Mouse (Mus musculus) forebrain, embryonic 16.5 days (tissue): ENCODE measurements around the gene Afap1. TPM values are rescaled to one million over a fixed set of nuclear protein-coding genes. Genes with fewer than 3 reads are reported as not detected.

Experiments used
- ATAC-seq: fragments of 200-750 bp; cut with Nextera tagmentation; 2 replicates; pipeline ENCODE4 v1.8.0; 2017; ENCODE audit warnings: mild to moderate bottlenecking, moderate library complexity
- H3K27ac ChIP-seq: fragments of 300-500 bp; sonication (generic); 2 replicates; pipeline ENCODE4 v1.5.1; 2014; ENCODE audit warnings: low read length, control low read depth
- H3K27me3 ChIP-seq: fragments of 300-500 bp; sonication (generic); replicated peaks from 2 replicates; pipeline ENCODE4 v1.6.1; 2014; ENCODE audit warnings: low read length; ENCODE audit not compliant: control insufficient read depth, insufficient read depth
- H3K36me3 ChIP-seq: fragments of 300-500 bp; sonication (generic); 2 replicates; pipeline ENCODE4 v1.6.1; 2014; ENCODE audit not compliant: control insufficient read depth, insufficient read depth
- H3K4me1 ChIP-seq: fragments of 300-500 bp; sonication (generic); replicated peaks from 2 replicates; pipeline ENCODE4 v1.6.1; 2014; ENCODE audit warnings: low read length; ENCODE audit not compliant: control insufficient read depth, insufficient read depth
- H3K4me2 ChIP-seq: fragments of 300-500 bp; sonication (generic); 2 replicates; pipeline ENCODE4 v1.6.1; 2014; ENCODE audit warnings: mild to moderate bottlenecking, low read length, control low read depth
- H3K4me3 ChIP-seq: fragments of 300-500 bp; sonication (generic); replicated peaks from 2 replicates; pipeline ENCODE4 v1.5.1; 2014; ENCODE audit warnings: mild to moderate bottlenecking, low read length, control low read depth
- H3K9ac ChIP-seq: fragments of 300-500 bp; sonication (generic); replicated peaks from 2 replicates; pipeline ENCODE4 v1.6.1; 2014; ENCODE audit warnings: low read depth, low read length, control low read depth
- H3K9me3 ChIP-seq: fragments of 300-500 bp; sonication (generic); 2 replicates; pipeline ENCODE4 v1.6.1; 2016; ENCODE audit warnings: low read length; ENCODE audit not compliant: control insufficient read depth
- WGBS: fragments of 180-500 bp; shearing (Covaris S2); extraction: QIAGEN DNeasy Blood & Tissue Kit; methylation state at CpG from one replicate; pipeline ENCODE4 v1.1.7; 2014; 5-methylcytosine and 5-hydroxymethylcytosine counted together
- polyA plus RNA-seq: library from polyadenylated mRNA; unstranded; fragments of >200 nt; fragmentation: Nextera tagmentation; extraction: Ambion mirVana; gene quantifications from 2 replicates; pipeline ENCODE4 v1.2.1, GENCODE M21; 2015

Gene Afap1
- polyA plus RNA-seq, 1 experiment from 2014 or later, result 64.7 TPM

- no peak for ATAC-seq
- Histone ChIP-seq H3K27ac (no peak overlapping the region), H3K4me1 (peaks cover 23% of the 10 kb centered on the region), H3K36me3 (peaks cover 4% of the 10 kb centered on the region; the same call in 1 of the 2 replicates), H3K9ac (no peak overlapping the region), H3K9me3 (no peaks in the 10 kb centered on the region), H3K4me2 (no peak overlapping the region), H3K4me3 (no peak overlapping the region), H3K27me3 (no peaks in the 10 kb centered on the region)
- WGBS, result 53% methylated on average over 10 of the region's 10 CpGs
These were observed 45.4 kb downstream of the Afap1 start for GRCm38 (mm10) chr5:35938249-35939223.

DNA sequence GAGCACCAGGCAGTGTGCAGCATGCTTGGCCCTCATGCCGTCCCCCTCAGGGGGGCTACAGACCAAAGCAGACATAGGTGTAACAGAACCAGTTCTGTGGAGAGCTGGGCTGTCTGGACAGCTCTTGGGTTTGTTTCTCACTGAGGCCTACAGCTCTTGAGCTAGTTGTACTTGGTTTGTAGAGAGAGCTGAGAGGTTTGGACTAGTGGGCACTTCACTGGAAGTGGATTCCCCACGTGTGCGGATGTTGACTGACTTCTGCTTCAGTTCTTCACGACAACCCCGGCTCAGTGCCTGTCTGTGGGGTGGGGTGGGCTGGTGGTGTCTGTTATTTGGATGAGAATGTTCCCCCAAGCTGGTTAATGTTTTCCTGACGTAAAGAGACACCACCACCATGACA, 46.8 kb downstream of the Afap1 start:
- Histone ChIP-seq H3K9ac (no peak overlapping the region), H3K4me2 (no peak overlapping the region), H3K36me3 (peaks cover 4% of the 10 kb centered on the region; the same call in 1 of the 2 replicates), H3K9me3 (no peaks in the 10 kb centered on the region), H3K4me1 (peaks cover 21% of the 10 kb centered on the region), H3K4me3 (no peak overlapping the region), H3K27me3 (no peaks in the 10 kb centered on the region), H3K27ac (no peak overlapping the region)
- no peak for ATAC-seq
- 85% methylated on average over 6 of the region's 6 CpGs for WGBS

- 84% methylated on average over 5 of the region's 5 CpGs for WGBS
- Histone ChIP-seq H3K4me2 (no peak overlapping the region), H3K36me3 (no peaks in the 10 kb centered on the region; the same call in 1 of the 2 replicates), H3K27ac (no peak overlapping the region), H3K4me3 (no peak overlapping the region), H3K27me3 (no peaks in the 10 kb centered on the region), H3K4me1 (peaks cover 5% of the 10 kb centered on the region), H3K9me3 (no peaks in the 10 kb centered on the region), H3K9ac (no peak overlapping the region)
- no peak for ATAC-seq
These were observed 50.4 kb downstream of the Afap1 start for GRCm38 (mm10) chr5:35943541-35943940.

DNA sequence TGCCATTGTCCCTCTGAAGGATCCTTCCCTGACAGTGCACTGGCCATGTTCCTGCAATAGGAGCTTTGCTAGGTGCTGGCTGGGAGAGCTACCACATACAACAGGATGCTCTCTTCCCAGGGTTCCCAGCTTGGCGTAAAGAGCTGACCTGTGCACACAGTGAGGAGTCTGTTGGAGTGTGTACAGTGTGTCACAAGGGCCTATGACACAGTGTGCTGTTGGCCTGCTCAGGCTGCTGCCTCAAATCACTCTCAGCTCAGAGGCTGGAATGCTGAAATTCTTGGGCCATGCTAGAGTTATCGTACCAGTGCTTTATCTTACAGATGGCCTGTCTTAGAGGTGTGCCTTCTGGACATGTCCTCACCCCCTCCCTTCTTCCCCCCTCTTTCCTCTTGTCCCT, 53.7 kb downstream of the Afap1 start:
- Histone ChIP-seq H3K36me3 (peaks cover 5% of the 10 kb centered on the region), H3K27me3 (no peaks in the 10 kb centered on the region), H3K9ac (no peak overlapping the region), H3K4me1 (no peaks in the 10 kb centered on the region), H3K4me2 (no peak overlapping the region), H3K4me3 (no peak overlapping the region), H3K9me3 (no peaks in the 10 kb centered on the region), H3K27ac (no peak overlapping the region)
- 88% methylated on average over 2 of the region's 2 CpGs for WGBS
- no peak for ATAC-seq

DNA sequence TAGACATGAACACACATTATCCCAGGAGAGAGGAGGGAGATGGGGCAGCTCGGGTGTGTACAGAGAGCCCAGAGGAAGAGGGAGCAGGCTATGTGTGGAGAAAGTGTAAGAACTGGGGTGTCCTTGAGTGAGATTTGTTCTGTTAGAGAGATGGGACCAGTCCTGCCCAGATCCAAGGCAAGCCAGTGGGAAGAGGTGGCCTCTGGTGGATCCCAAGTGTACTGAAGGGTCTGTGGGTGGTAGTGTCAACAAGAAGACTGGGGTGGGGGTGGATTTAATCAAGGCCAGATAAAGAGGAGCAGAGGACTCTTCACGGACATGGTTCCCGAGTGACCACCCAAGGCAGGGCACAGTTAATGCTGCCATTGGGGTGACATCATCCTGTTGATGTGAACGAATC, 54.3 kb downstream of the Afap1 start:
- no peak overlapping the region for H3K27ac ChIP-seq
- no peak for ATAC-seq

GRCm38 (mm10) chr5:35948225-35948975, 55.3 kb downstream of the Afap1 start:
- Histone ChIP-seq H3K27me3 (no peaks in the 10 kb centered on the region), H3K4me3 (no peak overlapping the region), H3K27ac (no peak overlapping the region), H3K9me3 (no peaks in the 10 kb centered on the region), H3K4me2 (no peak overlapping the region), H3K9ac (no peak overlapping the region), H3K4me1 (peaks cover 7% of the 10 kb centered on the region), H3K36me3 (peaks cover 8% of the 10 kb centered on the region)
- ATAC-seq, result no peak
- 77% methylated on average over 15 of the region's 15 CpGs for WGBS

More for the DNA sequence above, 54.3 kb downstream of the Afap1 start:
- WGBS, result 80% methylated on average over 4 of the region's 4 CpGs
- Histone ChIP-seq H3K4me1 (no peaks in the 10 kb centered on the region), H3K9me3 (no peaks in the 10 kb centered on the region), H3K27me3 (no peaks in the 10 kb centered on the region), H3K9ac (no peak overlapping the region), H3K4me2 (no peak overlapping the region), H3K36me3 (peaks cover 5% of the 10 kb centered on the region), H3K4me3 (no peak overlapping the region)

GRCm38 (mm10) chr5:35949061-35949460, 55.9 kb downstream of the Afap1 start:
- no peaks in the 10 kb centered on the region for H3K27me3 ChIP-seq

DNA sequence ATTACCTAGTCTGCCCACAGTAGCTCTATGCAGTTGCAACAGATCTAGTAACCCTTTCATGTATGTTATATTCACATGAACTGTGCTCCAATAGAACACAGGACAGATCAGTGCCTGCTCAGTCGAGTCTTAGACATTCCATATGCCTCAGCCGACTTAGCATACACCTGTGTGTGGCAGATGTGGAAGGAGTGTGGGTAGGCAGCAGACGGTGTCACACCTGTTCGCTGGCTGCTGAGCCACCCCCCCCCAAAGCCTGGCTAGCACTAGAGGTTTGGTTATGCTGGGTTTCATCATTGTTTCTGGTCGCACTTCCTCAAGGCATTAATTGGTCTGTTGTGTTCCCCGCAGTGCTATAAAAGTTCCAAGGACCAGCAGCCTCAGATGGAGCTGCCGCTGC, 57.4 kb downstream of the Afap1 start:
- Histone ChIP-seq H3K4me1 (peaks cover 24% of the 10 kb centered on the region), H3K36me3 (peaks cover 8% of the 10 kb centered on the region), H3K4me2 (no peak overlapping the region), H3K9me3 (no peaks in the 10 kb centered on the region), H3K27ac (no peak overlapping the region), H3K9ac (no peak overlapping the region), H3K27me3 (no peaks in the 10 kb centered on the region), H3K4me3 (no peak overlapping the region)
- no peak for ATAC-seq
- WGBS, result 84% methylated on average over 7 of the region's 7 CpGs

More at GRCm38 (mm10) chr5:35949061-35949460, 55.9 kb downstream of the Afap1 start:
- WGBS, result 88% methylated on average over 5 of the region's 5 CpGs
- ATAC-seq, result no peak
- Histone ChIP-seq H3K27ac (no peak overlapping the region), H3K4me1 (peaks cover 14% of the 10 kb centered on the region), H3K4me3 (no peak overlapping the region), H3K9me3 (no peaks in the 10 kb centered on the region), H3K4me2 (no peak overlapping the region), H3K9ac (no peak overlapping the region), H3K36me3 (peaks cover 8% of the 10 kb centered on the region)

DNA sequence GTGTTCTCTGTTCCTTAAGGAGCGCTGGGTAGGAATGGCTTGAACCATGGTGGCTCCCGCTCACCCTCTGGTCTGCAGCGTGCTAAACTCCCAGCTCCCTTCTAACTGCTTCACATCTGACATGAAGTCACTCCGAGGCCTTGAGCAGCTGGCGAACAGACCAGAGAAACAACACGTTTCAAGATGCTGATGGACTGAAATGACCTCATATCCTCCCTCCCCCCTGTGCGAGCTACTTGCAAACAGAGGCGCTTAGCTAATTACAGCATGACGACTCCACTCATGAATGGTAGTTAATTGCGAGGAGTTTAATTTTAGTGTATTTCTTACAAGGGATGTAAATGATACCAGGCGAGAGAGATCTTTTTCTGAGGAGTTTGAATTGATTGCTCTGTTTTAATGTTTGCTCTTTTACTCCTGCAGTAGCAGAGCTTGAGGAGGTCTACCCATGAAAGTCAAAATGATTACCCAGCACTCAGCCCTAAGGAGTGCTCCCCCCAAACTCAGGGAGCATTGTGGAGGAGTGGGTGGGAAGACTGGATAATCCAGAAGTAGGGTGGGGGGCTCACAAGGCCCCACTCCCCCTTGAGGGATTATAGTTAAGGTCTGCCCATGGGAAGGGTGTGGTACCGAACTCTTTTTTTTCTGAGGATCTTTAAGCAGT, 61.1 kb downstream of the Afap1 start:
- no peak overlapping the region for H3K4me3 ChIP-seq
- H3K9me3 ChIP-seq, result no peaks in the 10 kb centered on the region
- no peak overlapping the region for H3K4me2 ChIP-seq
- H3K4me1 ChIP-seq, result peaks cover 24% of the 10 kb centered on the region
- WGBS, result 31% methylated on average over 12 of the region's 12 CpGs
- H3K27ac ChIP-seq, result peak overlapping the region; percentile 36; the same call in 1 of the 2 replicates
- no peaks in the 10 kb centered on the region for H3K27me3 ChIP-seq
- no peak overlapping the region; the same call in 1 of the 2 replicates for H3K9ac ChIP-seq
- H3K36me3 ChIP-seq, result peaks cover 8% of the 10 kb centered on the region; the same call in 1 of the 2 replicates
- peak; percentile 79 for ATAC-seq
